Mouse (Mus musculus): Measurements from ENCODE around the gene Fgd2.

DNA sequence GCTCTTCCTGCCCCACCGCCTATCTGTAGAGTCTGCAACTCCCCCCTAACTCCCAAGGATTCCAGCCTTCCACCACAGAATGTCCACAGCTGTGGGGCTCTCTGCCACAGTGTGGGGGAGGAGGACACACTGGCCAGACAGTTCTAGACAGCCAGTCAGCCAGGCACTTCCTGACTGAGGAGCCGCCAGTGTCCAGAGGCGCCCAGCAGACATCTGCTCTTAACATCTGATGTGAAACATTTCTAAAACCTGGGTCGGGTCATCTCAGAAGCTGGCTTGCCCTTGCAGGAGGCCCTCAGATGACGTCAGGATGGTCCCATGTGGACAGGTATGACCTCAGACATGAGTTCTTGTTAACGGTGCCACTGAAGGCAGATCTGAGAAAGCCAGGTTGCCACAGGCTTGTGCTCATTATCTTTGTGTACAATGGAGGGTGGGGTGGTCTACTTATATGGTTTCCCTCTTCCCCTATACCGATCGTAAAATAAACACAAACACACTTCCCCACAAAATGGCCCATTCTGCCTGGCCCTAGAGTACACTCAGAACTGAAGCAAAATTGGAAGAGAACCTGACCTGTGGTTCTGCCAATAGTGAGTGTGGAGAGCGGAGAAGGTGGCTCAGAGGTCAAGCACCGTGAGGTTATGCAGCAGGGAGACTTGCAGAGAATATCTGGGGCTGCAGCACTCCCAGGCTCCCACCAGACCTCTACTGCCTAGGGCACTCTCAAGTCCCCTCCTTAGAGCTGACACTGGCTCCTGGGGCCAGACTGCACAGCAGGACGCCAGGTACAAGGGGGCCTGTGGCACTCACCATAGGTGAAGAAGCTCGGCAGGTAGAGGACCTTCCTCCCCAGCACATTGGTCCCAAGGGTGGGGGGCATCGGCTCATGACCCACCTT, 18.5 kb upstream of the Fgd2 start:
- no peak for TF ChIP-seq EP300 (IDR thresholded peaks at IDR 0.05; ENCODE audit: low read depth)
- no peak for TF ChIP-seq CTCF (IDR thresholded peaks at IDR 0.05; ENCODE audit: low read depth)

Data from liver, postnatal 0 days (tissue).